Mouse (Mus musculus): ENCODE results near the gene Stk32c.

Gene Stk32c

DNA sequence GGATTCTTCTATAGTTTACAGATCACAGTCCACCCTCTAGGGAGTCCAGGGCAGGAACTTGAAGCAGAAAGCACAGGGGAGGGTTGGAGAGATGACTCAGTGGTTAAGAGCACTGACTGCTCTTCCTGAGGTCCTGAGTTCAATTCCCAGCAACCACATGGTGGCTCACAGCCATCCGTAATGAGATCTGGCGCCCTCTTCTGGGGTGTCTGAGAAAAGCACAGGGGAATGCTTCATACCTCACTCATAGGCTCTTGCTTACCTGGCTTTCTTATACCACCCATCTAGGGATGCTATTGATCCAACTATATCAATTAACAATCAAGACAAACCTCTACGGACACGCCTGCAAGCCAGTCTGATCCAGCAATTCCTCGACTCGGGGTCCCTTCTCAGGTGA lies 21.5 kb downstream of the Stk32c start:
- no peak for DNase-seq

DNA sequence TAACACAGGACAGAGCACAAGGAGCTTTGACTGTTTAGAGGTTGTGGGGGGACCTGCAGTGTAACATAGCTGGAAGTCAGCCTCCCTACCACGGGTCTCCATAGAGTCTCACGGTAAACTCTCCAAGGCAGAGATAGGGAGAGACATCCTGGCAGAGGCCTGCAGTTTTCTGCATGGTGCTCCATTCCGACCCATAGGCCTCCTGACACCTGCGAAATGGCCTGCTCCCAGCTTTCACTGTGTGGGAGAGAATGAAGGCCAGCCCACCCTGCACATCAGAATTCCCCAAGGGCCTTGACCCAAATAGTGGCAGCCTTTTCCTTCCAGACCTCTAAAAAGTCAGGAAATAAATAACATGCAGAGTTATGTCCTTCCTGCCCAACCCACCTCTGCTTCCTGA lies 22.5 kb downstream of the Stk32c start:
- DNase-seq, result no peak

- peak; percentile 57 for DNase-seq
Observed at GRCm38 (mm10) chr7:139188634-139189207, 24.4 kb downstream of the Stk32c start.

GRCm38 (mm10) chr7:139187771-139188633 lies 25.1 kb downstream of the Stk32c start:
- DNase-seq, result peak; percentile 92

- DNase-seq, result no peak
Observed at GRCm38 (mm10) chr7:139187277-139187676, 25.8 kb downstream of the Stk32c start.

DNA sequence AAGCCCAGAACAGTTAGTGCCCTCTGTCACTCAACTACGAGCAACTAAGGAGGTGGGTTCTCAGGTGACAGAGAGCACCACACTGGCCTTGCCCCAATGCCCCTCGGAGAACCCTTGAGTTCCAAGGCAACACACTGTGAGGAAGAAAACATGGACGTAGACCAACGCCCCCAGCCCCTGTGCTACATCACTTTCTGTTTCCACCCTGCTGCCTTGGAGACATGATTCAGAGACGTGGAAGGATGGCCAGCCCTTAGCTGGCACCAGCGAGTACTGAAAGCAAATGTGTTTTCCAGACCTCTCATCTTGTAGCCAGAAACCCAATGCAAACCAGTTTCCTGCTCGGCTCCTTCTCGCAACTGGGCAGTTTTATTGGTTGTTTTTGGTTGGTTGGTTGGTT lies 26.7 kb downstream of the Stk32c start:
- DNase-seq, result no peak

GRCm38 (mm10) chr7:139185971-139186370 lies 27.1 kb downstream of the Stk32c start:
- DNase-seq, result no peak

GRCm38 (mm10) chr7:139184846-139185245 lies 28.3 kb downstream of the Stk32c start:
- DNase-seq, result no peak

- DNase-seq, result no peak
Observed at GRCm38 (mm10) chr7:139184396-139184795, 28.7 kb downstream of the Stk32c start.

- DNase-seq, result no peak
Observed at GRCm38 (mm10) chr7:139180058-139180457, 33.0 kb downstream of the Stk32c start.

- DNase-seq, result no peak
Observed at GRCm38 (mm10) chr7:139179299-139179698, 33.8 kb downstream of the Stk32c start.

DNA sequence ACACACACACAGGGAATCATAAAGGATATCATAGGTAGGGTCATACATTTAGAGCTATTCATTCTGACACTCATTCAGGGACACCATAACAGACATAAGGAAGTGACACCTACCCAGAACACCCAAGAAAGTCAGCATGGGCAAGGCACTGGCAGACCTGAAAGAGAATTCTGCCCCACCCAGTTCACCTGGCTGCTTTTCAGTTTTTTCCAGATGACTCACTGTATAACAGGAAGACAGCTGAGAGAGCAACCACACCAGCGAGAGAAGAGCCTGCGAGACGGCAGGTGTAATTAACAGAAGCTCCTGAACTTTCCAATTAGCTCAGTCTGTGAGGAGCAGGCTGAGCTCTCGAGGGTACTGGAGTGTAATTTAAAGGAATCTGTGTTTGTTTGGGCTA lies 44.0 kb downstream of the Stk32c start:
- DNase-seq, result no peak

DNA sequence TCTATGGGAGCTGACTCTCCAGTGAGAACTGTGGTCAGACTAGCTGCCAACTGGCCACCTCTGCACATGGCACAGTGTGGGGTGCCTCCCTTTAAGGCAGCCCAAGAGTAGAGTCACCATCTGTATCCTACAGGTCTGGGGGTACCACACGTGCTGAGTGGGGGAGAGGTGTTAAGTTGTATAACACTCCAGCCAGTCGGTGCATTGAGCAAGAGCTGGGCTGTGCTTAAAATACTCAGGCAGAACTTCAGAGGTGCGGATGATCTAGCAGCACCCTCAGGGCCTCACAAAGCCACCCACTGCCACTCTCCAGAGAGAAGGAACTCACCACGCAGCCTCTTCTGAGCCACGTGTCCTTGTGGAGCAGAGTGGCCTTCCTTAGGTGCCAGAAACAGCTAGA lies 48.7 kb downstream of the Stk32c start:
- no peak for DNase-seq

- no peak for DNase-seq
Observed at GRCm38 (mm10) chr7:139158956-139159355, 54.2 kb downstream of the Stk32c start.

GRCm38 (mm10) chr7:139158549-139158948 lies 54.6 kb downstream of the Stk32c start:
- DNase-seq, result no peak

DNA sequence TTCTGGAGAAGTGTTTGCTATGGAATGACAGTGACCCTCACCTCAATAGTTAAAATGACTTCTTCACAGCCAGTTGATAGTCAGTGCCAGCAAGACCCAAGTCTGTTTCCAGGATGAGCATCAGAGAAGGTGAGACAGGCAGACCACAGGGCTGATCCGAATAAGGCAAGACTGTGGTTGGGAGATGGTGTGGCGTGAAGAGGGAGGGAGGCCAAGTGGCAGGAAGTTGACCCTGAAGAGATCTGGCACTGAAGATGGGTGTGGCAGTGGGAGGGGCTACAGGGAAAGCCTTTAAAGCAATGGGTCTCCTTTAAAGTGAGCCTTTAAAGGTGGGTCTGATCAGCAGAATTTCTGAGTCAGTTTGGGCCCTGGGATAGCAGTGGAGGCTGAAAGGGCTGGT lies 55.6 kb downstream of the Stk32c start:
- no peak for DNase-seq

- DNase-seq, result peak; percentile 45
Observed at GRCm38 (mm10) chr7:139156341-139157058, 56.6 kb downstream of the Stk32c start.

DNA sequence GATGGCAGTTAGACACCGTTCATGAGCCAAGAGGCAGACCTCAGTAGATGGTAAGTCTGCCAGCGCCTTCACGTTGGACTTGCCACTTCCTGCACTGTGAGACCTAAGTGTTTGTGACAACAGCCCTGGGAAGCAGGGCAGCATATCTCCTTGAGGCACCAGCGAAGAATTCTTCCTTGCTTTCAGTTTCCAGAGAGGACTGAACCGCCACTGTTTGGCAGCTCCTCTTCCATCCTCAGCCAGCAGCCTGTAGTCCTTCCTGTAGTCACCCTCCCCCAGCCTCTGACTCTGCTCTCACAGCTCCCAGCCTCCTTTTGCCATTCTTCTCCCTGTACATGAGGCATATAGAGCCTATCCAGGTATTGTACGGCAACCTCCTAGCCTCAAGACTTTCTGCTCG lies 60.2 kb downstream of the Stk32c start:
- peak; percentile 40 for DNase-seq

GRCm38 (mm10) chr7:139151116-139151515 lies 62.0 kb downstream of the Stk32c start:
- peak; percentile 70 for DNase-seq

GRCm38 (mm10) chr7:139149373-139149772 lies 63.7 kb downstream of the Stk32c start:
- DNase-seq, result no peak

GRCm38 (mm10) chr7:139147360-139147759 lies 65.7 kb downstream of the Stk32c start:
- DNase-seq, result peak; percentile 54

GRCm38 (mm10) chr7:139145891-139146290 lies 67.2 kb downstream of the Stk32c start:
- no peak for DNase-seq

- no peak for DNase-seq
Observed at GRCm38 (mm10) chr7:139143785-139144184, 69.3 kb downstream of the Stk32c start.

All from kidney, postnatal 10 days (tissue).